Mouse (Mus musculus) thymus, postnatal 4 days (tissue): ENCODE measurements around the gene Tmem37.

ENCODE experiments used
- DNase-seq: peaks from one replicate; pipeline ENCODE4 v3.0.0; 2021

Tmem37 gene

DNA sequence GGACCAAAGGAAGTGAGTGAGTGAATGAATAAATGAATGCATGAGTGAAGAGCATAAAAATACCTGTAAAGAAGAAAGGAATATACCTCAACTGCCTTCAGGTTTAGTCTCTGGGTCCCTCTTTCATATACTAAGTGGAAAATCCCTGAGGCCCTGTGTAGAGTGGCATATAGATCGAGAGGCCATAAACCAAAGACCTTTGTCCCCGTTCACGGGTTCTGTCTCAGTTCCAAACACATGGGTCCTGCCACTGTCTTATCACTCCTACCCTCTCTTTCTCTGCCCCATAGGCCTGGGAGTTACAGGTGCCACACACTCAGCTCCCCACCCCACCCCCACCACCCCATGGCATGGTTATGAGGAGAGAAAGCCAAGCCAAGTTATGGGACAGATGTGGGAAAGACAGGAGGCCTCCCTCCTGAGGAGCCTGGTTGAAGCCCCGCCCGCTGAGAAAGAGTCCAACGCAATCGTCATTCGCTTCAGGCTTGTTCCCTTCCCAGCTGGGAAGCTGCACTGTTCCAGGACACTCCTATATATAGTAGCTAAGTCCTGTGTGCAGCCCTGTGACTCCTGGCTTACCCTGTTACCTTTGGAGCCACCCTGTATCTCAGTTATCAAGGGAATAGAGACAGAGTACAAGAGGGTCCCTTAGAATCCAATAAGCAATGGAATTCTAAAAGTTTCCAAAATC is 17.2 kb upstream of the Tmem37 start:
- DNase-seq: no peak

DNA sequence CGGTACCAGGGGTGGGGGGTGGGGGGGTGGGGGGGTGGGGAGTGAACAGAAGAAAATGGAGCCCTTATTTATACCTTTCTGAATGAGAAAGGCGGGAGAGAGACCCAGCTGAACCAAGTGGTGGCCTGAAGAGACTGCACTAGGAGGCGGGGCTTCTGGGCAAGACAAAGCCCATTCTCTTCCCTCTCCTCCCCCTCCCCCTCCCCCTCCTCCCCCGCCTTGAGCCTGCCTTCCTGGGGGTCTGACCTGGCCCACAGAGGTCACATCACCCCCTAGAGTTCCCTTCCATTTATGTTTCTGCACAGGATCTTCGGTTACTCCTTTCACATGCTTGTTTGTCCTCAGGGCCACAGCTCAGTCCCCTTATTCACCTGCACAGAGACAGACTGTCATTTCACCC is 15.3 kb upstream of the Tmem37 start:
- no peak for DNase-seq

DNA sequence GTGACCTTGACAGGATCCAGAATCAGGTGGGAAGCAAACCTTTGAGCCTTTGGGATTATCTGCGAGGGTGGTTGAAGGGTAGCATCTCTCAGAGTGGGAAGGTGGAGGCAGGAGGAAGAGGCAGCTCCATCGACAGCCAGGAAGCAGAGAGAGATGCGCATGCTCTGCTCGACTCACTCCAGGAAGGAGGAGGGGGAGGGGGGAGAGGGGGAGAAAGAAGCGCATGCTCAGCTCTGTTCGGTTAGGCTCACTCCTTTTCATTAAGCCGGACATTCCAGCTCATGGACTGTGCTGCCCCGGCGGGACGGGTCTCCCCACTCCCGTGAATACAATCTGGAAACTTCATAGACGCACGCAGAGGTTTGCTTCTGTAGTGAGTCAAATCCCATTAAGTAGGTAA is 12.8 kb upstream of the Tmem37 start:
- DNase-seq: no peak

DNA sequence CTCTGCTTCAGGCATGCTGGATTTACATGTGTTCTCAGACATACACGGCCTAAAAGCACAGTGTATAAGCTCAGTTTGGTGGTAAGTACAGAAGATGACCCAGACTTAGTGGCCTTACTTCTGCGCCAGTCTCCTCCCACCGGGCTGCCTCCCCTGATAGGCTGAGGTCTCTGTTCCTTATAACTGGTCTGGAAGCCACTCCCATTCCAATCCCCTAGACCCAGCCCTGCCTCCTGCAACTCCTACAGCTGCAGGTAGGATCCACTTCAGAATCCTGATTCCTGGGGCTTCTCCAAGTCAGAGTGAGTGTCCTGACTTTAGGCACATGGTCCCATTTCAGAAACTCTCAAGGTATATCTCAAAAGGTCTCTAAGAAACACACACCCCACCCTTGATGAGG is 11.8 kb upstream of the Tmem37 start:
- no peak for DNase-seq

DNA sequence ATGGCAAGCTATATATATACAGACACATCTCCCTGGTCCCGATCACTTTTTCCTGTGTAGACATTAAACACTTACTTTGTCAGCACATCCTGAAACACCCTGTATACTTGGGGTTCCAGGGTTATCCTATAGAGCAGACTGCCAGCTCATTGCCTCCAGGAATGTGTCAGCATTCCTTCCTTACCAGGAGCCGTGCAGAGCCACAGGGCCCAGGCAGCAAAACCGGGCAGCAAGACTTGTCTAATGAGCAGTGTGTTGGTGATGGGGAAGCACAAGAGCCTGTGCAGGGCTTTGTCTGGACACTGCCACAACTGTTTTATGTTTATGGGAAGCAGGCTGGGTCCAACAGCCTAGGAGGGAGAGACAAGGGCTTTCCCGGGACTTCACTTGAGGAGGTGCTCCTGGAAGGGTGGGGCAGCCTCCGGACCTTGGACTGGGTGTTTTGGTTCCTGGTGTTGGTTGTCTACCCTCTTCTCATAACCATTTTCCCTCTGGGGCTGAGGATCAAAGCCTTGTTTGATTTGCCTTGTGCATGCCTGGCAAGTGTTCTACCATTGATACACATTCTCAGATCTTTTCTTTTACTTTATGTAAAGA is 10.1 kb upstream of the Tmem37 start:
- no peak for DNase-seq

DNA sequence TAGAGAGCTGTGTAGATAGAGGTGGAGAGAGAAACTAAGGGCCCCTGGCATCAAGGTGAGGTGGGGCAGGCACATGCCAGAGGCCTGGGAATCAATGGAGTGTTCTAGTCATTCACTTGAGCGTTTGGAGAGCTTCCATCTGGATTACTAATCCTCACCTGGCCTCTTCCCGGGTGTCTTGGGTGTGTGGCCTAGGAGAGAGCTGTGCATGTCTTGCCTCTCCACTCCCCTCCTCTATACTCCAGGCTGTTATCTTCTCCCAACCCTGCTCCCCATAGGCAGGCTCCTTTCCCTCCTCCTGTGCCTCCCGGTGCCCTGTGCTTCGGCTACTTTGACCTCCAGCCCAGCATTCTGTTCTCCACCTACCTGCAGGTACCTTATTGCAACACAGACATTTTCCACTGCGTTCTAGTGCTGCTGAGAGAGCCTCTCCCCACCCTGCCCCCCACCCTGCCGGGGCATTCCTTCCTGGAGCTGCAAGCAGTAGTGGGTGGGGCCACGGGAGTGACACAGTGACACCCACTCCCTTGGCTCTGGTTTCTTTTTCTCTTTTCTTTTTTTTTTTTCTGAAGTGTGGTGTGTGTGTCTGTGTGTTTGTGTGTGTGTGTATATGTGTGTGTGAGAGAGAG is 9.2 kb upstream of the Tmem37 start:
- DNase-seq: no peak

DNA sequence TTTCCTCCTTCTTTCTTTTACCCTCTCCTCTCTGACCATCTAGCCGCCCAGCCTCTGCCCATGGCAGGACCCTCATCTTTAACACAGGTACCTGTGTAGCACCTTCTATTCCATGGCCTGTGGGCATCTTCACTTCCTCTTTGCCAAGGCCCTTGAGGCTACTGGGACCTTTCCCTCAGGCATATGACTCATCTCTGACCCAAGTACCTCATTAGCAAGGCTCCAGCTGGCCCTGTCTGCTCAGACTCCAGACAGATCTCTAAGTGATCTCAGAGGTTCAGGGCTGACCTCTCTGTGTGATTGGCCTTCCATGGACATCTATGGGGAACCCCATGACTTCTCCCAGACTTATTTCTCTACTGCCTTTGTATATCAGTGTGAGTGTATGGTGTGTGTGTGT is 6.8 kb upstream of the Tmem37 start:
- no peak for DNase-seq

DNA sequence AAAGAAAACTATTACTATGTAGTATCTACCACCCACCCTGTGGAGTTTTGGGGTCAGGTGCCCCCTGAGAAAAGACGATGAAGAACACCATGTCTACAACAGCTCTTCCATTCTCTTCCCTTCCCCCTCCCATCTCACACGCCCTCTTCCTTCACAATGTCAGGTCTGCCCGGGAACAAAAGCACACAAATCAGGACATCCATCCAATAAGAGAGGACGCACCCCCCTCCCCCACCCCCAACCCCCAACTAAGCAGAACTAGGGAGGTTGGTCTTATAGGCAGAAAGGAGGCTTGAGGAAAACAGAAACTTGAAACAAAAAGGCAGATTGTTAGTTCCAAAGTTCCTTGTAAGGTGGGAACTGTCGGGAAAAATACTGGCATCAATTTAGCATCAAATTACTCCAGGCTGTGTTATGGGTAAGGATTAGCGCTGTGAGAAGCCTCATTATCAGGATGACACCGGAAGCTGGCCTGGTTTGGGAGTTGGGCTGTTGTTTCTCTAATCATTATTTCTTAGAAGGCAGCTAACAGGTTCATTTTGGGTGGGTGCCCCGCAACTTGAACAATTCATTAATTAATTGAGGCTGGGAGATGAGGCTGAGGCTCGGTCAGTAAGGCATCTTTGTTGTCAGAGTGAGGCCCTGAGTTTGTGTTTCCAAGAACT is 4.0 kb upstream of the Tmem37 start:
- DNase-seq: no peak

DNA sequence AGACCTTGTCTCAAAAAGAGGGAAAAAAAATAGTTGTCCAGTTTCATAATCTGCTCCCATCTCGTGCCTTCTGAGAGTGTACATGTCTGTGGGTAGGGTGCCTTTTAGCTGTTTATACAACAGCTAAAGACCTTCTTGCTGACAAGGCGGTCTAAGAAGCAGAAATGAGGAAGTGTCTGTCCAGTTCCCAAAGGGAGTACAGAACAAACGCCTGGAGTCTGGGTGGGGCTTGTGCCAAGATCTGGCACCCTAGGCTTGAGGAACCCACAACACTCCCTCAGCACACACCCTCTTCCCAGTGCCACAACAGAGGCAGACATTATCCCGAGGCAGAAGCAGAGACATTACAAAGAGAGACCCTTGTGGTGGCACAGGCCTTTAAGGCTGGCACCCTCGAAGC is 1.6 kb upstream of the Tmem37 start:
- no peak for DNase-seq

DNA sequence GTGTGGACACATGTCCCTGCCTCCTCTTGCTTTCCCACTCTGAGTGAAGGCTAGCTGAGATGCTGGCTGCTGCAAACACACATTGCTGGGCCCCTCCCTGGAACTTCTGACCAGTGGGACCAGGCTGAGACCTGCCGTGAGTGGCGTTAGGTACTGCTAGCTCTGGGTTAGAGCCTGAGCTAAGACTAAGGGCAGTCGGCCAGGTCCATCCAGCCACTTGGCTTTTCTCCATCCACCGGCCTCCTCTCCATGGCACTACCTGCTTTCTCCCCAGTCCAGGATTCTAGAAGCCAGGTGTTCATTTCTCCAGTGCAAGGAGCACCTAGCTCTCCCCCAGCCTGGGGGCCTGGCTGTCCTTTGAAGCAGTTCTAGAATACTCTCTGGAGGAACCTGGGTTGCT is 1.1 kb upstream of the Tmem37 start:
- DNase-seq: no peak

DNA sequence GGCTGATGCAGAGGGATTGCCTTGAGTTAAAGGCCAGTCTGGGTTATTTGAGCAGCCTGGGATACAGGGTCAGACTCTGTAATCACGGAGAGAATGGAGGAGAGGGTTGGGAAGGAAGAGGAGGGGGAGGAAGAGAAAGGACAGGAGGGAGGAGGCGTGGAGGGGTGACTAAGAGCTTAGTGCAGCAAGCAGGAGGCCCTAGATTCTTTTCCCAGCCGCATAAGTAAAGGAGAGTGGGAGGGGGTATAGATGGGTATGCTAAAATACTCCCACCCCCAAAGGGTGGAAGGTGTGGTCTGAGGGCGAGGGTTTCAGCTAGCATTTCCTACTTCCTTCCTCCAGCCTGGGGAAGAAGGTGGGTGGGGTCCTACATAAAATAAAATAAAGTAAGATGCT is 431 bp upstream of the Tmem37 start:
- DNase-seq: no peak

DNA sequence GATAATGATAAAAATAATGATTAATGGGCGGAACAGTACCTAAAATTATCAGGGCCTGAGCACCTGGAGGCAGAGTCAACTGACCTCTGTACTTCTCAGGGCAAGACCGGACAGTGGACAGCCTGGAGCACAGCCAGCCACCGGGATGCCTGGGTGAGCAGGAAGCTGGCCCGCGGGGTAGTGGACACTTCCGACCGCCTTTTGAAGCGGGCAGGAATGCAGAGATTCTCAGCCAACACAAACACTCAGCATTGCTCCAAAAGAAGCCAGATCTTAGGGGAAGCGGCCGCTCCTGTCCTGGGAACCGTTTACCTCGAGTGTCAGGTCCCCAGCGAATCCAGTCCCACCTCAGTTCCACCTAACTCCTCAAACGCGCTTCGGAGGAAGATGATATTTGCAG is 974 bp downstream of the Tmem37 start:
- DNase-seq: no peak

DNA sequence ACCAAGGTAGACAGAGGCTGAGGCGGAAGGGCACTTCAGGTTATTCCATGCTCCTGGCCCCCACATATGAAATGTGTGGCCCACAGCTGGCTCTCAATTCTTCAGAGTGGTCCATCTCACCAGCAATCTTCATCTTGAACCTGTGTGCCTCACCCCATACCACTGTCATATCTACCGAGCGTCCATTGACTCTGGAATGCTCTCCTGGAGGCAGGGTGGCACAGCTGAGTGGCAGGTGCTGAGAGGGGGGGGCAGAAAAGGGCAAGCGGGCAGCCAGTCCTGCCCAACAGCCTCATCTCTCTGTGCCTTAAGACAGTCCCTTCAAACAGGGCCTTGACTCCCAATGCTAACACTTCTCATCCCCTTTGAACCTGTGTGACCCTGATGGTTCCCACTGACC is 2.7 kb downstream of the Tmem37 start:
- DNase-seq: no peak

DNA sequence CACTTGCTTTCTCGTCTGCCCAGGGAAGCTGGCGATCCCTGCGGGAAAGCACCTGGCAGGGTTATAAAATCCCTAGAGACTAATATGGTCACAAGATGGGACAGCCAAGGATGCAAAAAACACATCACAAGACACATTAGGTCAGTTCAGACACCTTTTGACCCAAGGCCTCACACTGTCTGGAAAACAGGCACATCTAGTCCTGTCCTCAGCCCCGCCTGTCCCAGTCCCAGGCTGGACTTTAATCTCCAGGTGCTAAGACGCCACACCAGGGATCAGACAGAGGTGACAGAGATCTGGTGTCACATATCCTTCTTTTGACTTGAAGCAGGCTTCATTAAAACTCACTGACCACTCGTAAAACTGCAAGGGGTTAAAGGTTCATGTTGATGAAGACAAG is 3.7 kb downstream of the Tmem37 start:
- DNase-seq: no peak

DNA sequence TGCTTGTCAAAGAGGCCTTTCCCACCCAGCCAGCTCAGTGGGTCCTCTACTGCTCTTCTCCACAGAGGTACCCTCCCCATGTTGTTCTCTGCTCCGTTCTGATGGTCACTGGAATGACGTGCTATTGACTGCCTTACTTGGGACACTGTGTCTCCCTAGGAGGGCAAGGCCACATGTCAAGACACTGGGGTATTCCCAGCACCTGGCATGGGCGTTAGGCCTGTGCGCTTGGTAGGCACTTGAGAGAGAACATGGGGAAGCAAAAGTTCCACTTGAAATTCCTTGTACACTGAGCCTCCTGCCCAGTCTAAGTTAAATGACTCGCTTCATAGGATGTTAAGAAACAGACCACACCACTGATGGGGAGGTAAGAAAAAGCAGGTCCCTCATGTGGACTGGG is 4.8 kb downstream of the Tmem37 start:
- no peak for DNase-seq

DNA sequence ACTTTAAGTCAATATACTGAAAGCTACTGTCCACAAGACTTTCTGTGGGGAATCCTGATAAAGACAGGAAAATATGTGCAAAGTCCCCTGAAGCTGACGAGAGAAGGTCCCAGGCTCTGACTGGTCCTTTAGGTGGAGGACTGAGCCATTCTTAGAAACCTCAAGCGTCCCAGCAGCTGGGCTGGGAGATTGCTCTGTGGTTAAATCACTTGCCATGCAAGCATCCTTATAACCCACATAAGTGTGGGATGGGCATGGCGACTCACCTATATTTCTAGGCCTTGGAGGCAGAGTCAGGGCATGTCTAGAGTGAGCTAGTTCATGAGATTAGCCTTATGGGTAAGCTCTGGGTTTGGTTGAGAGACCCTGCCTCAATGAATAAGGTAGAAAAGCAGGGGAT is 7.2 kb downstream of the Tmem37 start:
- DNase-seq: no peak

DNA sequence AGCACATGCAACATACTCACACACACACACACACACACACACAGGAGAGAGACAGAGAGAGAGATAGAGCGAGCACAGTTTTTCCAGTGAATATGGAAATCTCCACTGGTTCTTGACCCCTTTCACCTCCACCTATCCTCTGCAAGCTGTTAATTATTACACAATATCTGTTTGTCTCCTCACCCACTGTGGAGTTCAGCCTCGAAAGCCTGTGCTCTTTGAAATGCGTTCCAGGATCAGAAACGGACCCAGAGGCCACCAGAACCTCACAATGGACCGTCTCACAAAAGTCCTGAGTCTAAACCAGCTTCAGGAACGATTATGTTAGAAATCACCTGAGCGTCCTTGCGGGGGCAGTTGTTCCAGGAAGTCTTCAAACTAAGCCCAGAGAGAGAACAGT is 7.7 kb downstream of the Tmem37 start:
- DNase-seq: no peak

DNA sequence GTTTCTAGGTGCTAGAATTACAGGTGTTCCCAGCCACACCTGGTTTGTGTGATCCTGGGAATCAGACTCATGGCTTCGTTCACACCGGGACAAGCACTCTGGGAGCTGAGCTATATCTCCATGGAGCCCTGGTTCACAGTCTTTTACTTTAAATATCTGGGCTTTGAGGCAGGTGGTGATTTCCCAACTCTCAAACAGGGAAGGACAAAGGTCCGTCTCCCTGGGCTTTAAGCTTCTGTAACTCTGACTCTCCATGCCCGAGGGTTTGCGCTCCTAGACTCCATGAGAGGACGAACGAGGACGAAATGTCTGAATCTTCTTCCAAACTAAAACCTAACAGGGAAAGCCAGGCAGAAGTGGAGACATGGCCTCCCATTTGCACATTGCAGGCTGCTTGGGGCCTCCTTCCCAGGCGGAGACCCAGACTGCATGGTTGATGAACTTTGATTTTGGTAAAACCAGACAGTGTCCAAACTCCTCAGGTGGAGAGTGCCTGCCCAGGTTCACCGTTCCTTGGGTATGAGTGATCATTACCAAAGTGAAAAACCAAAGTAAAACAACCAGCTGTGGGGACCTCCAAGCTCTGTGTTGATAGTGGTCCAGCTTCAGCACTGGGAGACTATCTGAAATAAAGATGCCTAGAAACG is 9.7 kb downstream of the Tmem37 start:
- no peak for DNase-seq

DNA sequence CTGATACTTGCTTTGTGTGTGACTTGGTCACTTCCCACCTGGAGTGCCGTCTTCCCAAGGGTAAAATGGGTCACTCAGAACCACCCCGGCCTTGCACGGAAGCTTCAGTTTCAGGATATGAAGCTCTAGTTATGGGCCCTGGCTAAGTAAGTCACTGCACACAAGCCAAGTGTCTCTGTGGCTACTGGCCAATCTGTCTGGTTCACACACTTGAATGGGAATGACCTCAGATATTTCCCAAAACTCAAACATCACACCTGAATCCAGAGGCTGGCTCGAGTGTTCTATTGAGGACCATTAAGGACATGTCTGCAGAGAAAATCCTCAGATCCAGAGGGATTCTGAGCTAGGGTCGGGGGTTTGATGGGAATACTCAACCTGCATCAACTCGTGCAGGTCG is 11.6 kb downstream of the Tmem37 start:
- DNase-seq: no peak

DNA sequence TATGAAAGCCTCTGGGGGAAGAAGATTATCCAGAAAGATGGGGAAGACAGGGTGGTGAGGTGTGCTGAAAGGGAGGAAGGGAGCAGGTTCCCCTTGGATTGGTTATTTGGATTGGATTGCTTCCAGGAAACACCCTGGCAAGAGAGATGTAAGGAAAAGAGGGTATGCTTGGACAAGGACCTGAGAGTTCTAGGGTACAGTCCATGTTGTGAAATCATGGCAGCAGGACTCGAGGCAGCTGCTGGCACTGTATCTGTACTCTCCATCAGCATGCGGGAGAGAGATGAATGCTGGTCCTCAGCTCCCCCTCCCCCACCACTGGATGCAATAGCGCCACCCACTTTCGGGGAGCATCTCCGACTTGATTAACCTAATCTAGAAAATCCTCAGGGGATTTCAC is 13.2 kb downstream of the Tmem37 start:
- DNase-seq: no peak

DNA sequence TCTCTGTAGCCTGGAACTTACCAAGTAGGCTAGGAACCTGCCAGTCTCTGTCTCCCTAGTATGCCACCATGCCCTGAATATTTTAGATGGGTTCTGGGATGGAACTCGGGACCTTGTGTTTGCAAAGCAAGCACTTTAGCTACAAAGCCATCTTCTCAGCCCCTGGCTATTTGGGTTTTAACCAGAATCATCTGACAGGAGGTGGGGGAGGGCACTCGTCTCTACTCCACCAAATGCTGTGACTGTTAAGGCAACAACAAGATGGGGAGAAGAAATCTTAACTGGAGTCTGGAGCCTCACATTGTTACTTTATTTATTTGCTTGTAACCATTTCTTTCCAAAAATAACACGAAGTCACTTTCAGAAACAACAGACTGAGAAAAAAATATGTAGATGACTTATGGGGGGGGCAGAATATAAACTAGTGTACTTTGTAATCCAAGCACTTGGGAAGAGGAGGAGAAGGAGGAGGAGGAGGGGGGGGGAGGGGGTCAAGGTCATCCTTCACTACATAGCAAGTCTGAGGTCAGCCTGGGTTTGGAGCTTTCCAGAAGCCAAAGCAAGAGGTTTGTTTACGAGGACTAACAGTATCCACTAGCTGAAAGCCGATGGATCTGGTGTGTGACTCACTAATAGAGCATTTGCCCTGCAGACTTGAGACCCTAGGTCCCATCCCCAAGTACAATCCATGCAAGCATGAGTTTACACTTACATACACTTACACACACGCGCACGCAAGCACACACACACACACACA is 16.0 kb downstream of the Tmem37 start:
- no peak for DNase-seq

DNA sequence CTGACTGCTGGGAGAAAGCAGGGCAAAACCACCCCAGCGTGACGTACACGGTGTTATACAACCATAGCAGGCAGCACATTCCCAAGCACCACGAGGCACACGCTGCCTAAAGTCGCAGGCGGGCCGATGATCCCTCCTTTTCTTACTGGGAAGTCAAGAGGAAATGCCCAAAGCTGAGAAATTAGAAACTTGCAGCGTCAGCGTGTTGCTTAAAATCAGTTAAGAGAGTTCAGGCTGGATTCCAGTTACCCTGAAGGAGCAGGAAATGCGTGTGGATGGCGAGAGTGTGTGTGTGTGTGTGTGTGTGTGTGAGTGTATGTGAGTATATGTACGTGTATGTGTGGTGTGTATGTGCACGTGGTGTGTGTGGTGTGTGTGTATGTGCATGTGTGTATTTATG is 16.8 kb downstream of the Tmem37 start:
- no peak for DNase-seq

DNA sequence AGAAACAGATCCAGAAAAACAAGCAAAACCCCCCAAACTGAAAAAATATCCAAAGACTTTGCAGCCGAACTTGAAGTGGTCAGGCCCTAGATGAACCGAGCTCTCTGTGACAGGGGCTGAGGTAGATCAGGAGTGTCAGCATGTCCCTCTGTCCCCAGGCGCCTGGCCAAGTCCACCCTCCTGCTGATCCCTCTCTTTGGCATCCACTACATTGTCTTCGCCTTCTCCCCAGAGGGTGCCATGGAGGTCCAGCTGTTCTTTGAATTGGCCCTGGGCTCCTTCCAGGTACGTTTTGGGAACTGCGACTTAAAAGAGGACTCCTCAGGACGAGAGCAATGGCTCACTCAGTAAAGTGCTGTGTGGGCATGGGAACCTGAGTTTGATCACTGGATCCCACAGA is 17.6 kb downstream of the Tmem37 start:
- no peak for DNase-seq
